Mouse (Mus musculus) stomach, embryonic 16.5 days (tissue): ENCODE measurements around the gene Cask. TPM values are rescaled to one million over a fixed set of nuclear protein-coding genes. Genes with fewer than 3 reads are reported as not detected.

Experiments
- ATAC-seq: fragments of 200-750 bp; cut with Nextera tagmentation; 2 replicates; pipeline ENCODE4 v1.8.0; 2017; ENCODE audit warnings: moderate number of reproducible peaks, moderate TSS enrichment; ENCODE audit not compliant: insufficient read depth, low FRiP score
- H3K27ac ChIP-seq: fragments of 300-500 bp; sonication (generic); 2 replicates; pipeline ENCODE4 v1.5.1; 2014; ENCODE audit warnings: low read length
- H3K27me3 ChIP-seq: fragments of 300-500 bp; sonication (generic); 2 replicates; pipeline ENCODE4 v1.6.1; 2014; ENCODE audit warnings: low read length, control low read depth, mixed read lengths; ENCODE audit not compliant: control insufficient read depth, insufficient read depth
- H3K36me3 ChIP-seq: fragments of 300-500 bp; sonication (generic); 2 replicates; pipeline ENCODE4 v1.6.1; 2014; ENCODE audit warnings: low read length; ENCODE audit not compliant: control insufficient read depth, insufficient read depth
- H3K4me1 ChIP-seq: fragments of 300-500 bp; sonication (generic); 2 replicates; pipeline ENCODE4 v1.6.1; 2014; ENCODE audit warnings: low read length, control low read depth, mixed read lengths; ENCODE audit not compliant: control insufficient read depth, insufficient read depth
- H3K4me2 ChIP-seq: fragments of 300-500 bp; sonication (generic); 2 replicates; pipeline ENCODE4 v1.6.1; 2014; ENCODE audit warnings: low read depth, low read length, mixed read lengths
- H3K4me3 ChIP-seq: fragments of 300-500 bp; sonication (generic); replicated peaks from 2 replicates; pipeline ENCODE4 v1.5.1; 2014; ENCODE audit warnings: mild to moderate bottlenecking, low read length
- H3K9ac ChIP-seq: fragments of 300-500 bp; sonication (generic); 2 replicates; pipeline ENCODE4 v1.6.1; 2014; ENCODE audit warnings: low read length
- H3K9me3 ChIP-seq: fragments of 300-500 bp; sonication (generic); replicated peaks from 2 replicates; pipeline ENCODE4 v1.6.1; 2016; ENCODE audit warnings: low read length, control low read depth; ENCODE audit not compliant: control insufficient read depth
- WGBS: fragments of 180-500 bp; shearing (Covaris S2); extraction: QIAGEN DNeasy Blood & Tissue Kit; methylation state at CpG from one replicate; pipeline ENCODE4 v1.1.7; 2014; 5-methylcytosine and 5-hydroxymethylcytosine counted together
- polyA plus RNA-seq: library from polyadenylated mRNA; unstranded; fragments of >200 nt; fragmentation: Nextera tagmentation; extraction: Ambion mirVana; gene quantifications from 2 replicates; pipeline ENCODE4 v1.2.1, GENCODE M21; 2015

The Cask gene
- polyA plus RNA-seq, 1 experiment from 2014 or later: 15.2 TPM

GRCm38 (mm10) chrX:13502862-13503375 is 348.2 kb downstream of the Cask start:
- no peak overlapping the region for H3K27ac ChIP-seq
- H3K4me2 ChIP-seq: no peak overlapping the region
- H3K9ac ChIP-seq: no peak overlapping the region
- H3K27me3 ChIP-seq: no peaks in the 10 kb centered on the region
- no peak overlapping the region for H3K4me3 ChIP-seq
- H3K9me3 ChIP-seq: no peaks in the 10 kb centered on the region
- no peak for ATAC-seq
- 56% methylated on average over 7 of the region's 7 CpGs for WGBS
- no peaks in the 10 kb centered on the region for H3K4me1 ChIP-seq
- H3K36me3 ChIP-seq: no peaks in the 10 kb centered on the region

GRCm38 (mm10) chrX:13500284-13500683 is 350.9 kb downstream of the Cask start:
- Histone ChIP-seq H3K9me3 (no peaks in the 10 kb centered on the region), H3K27me3 (0 out of 2 replicates have a peak, but pooled peaks cover 4% of the 10 kb centered on the region), H3K4me3 (no peak overlapping the region), H3K4me2 (no peak overlapping the region), H3K27ac (no peak overlapping the region), H3K36me3 (no peaks in the 10 kb centered on the region), H3K9ac (no peak overlapping the region), H3K4me1 (no peaks in the 10 kb centered on the region)
- 72% methylated on average over 4 of the region's 4 CpGs for WGBS
- no peak for ATAC-seq

GRCm38 (mm10) chrX:13494892-13495703 is 356.1 kb downstream of the Cask start:
- Histone ChIP-seq H3K9ac (no peak overlapping the region), H3K36me3 (no peaks in the 10 kb centered on the region), H3K4me3 (no peak overlapping the region), H3K9me3 (no peaks in the 10 kb centered on the region), H3K4me2 (no peak overlapping the region), H3K27ac (no peak overlapping the region), H3K27me3 (peaks cover 4% of the 10 kb centered on the region; the same call in 1 of the 2 replicates), H3K4me1 (no peaks in the 10 kb centered on the region)
- no peak for ATAC-seq
- WGBS: 74% methylated on average over 8 of the region's 8 CpGs

- Histone ChIP-seq H3K9ac (no peak overlapping the region), H3K4me3 (no peak overlapping the region), H3K27me3 (peaks cover 4% of the 10 kb centered on the region; the same call in 1 of the 2 replicates), H3K27ac (no peak overlapping the region), H3K4me2 (no peak overlapping the region), H3K36me3 (no peaks in the 10 kb centered on the region), H3K4me1 (no peaks in the 10 kb centered on the region), H3K9me3 (no peaks in the 10 kb centered on the region)
- ATAC-seq: no peak
Observed at GRCm38 (mm10) chrX:13492922-13493321, 358.2 kb downstream of the Cask start.

GRCm38 (mm10) chrX:13490941-13491340 is 360.2 kb downstream of the Cask start:
- H3K27me3 ChIP-seq: peaks cover 8% of the 10 kb centered on the region; the same call in 1 of the 2 replicates
- no peak for ATAC-seq
- 48% methylated on average over 3 of the region's 3 CpGs for WGBS
- no peak overlapping the region for H3K4me3 ChIP-seq
- peaks cover 8% of the 10 kb centered on the region; the same call in 1 of the 2 replicates for H3K9me3 ChIP-seq
- H3K9ac ChIP-seq: no peak overlapping the region
- H3K4me2 ChIP-seq: no peak overlapping the region
- no peaks in the 10 kb centered on the region for H3K36me3 ChIP-seq
- H3K27ac ChIP-seq: no peak overlapping the region
- no peaks in the 10 kb centered on the region for H3K4me1 ChIP-seq

- Histone ChIP-seq H3K27me3 (peaks cover 12% of the 10 kb centered on the region; the same call in 1 of the 2 replicates), H3K9me3 (peaks cover 12% of the 10 kb centered on the region; the same call in 1 of the 2 replicates), H3K4me1 (no peaks in the 10 kb centered on the region), H3K36me3 (no peaks in the 10 kb centered on the region), H3K4me2 (no peak overlapping the region), H3K9ac (no peak overlapping the region), H3K27ac (no peak overlapping the region), H3K4me3 (no peak overlapping the region)
- no peak for ATAC-seq
- WGBS: 75% methylated on average over 1 of the region's 1 CpGs
Observed at GRCm38 (mm10) chrX:13489761-13490160, 361.4 kb downstream of the Cask start.

GRCm38 (mm10) chrX:13489001-13489400 is 362.2 kb downstream of the Cask start:
- Histone ChIP-seq H3K36me3 (no peaks in the 10 kb centered on the region), H3K9me3 (peaks cover 12% of the 10 kb centered on the region; the same call in 1 of the 2 replicates), H3K9ac (no peak overlapping the region), H3K4me3 (no peak overlapping the region), H3K27ac (no peak overlapping the region), H3K4me2 (no peak overlapping the region), H3K27me3 (peaks cover 12% of the 10 kb centered on the region; the same call in 1 of the 2 replicates), H3K4me1 (no peaks in the 10 kb centered on the region)
- WGBS: 68% methylated on average over 3 of the region's 3 CpGs
- no peak for ATAC-seq

- H3K9me3 ChIP-seq: peaks cover 12% of the 10 kb centered on the region; the same call in 1 of the 2 replicates
- H3K4me2 ChIP-seq: no peak overlapping the region
- H3K4me3 ChIP-seq: no peak overlapping the region
- no peak for ATAC-seq
- no peaks in the 10 kb centered on the region for H3K36me3 ChIP-seq
- no peak overlapping the region for H3K27ac ChIP-seq
- no peak overlapping the region for H3K9ac ChIP-seq
- H3K4me1 ChIP-seq: no peaks in the 10 kb centered on the region
- peaks cover 12% of the 10 kb centered on the region; the same call in 1 of the 2 replicates for H3K27me3 ChIP-seq
Observed at GRCm38 (mm10) chrX:13484447-13484846, 366.7 kb downstream of the Cask start.

- Histone ChIP-seq H3K27ac (no peak overlapping the region), H3K4me1 (no peaks in the 10 kb centered on the region), H3K4me2 (no peak overlapping the region), H3K4me3 (no peak overlapping the region), H3K36me3 (no peaks in the 10 kb centered on the region), H3K27me3 (peaks cover 12% of the 10 kb centered on the region; the same call in 1 of the 2 replicates), H3K9me3 (peaks cover 12% of the 10 kb centered on the region; the same call in 1 of the 2 replicates), H3K9ac (no peak overlapping the region)
- no peak for ATAC-seq
- 44% methylated on average over 1 of the region's 1 CpGs for WGBS
Observed at GRCm38 (mm10) chrX:13482576-13482975, 368.6 kb downstream of the Cask start.
